Mouse (Mus musculus) intestine, postnatal 0 days (tissue): ENCODE measurements at regions not wholly inside any gene's neighbourhood (a gene's known extent, or its start where the extent isn't known, plus 50 kb on each side); places are given as distances from the start of the nearest gene placed in this dataset.
A peak's percentile ranks its signal among the peaks of the same experiment; 100 is the strongest.

Experiments used
- ATAC-seq: fragments of 200-750 bp; cut with Nextera tagmentation; 2 replicates; pipeline ENCODE4 v1.8.0; 2017; ENCODE audit warnings: mild to moderate bottlenecking, moderate TSS enrichment, moderate library complexity
- H3K27ac ChIP-seq: fragments of 300-500 bp; sonication (generic); 2 replicates; pipeline ENCODE4 v1.5.1; 2014; ENCODE audit warnings: mild to moderate bottlenecking, low read depth, low read length, moderate library complexity
- H3K27me3 ChIP-seq: fragments of 300-500 bp; sonication (generic); replicated peaks from 2 replicates; pipeline ENCODE4 v1.6.1; 2014; ENCODE audit warnings: low read length, mixed read lengths; ENCODE audit not compliant: control insufficient read depth, insufficient read depth
- H3K36me3 ChIP-seq: fragments of 300-500 bp; sonication (generic); 2 replicates; pipeline ENCODE4 v1.6.1; 2014; ENCODE audit warnings: mild to moderate bottlenecking, moderate library complexity; ENCODE audit not compliant: control insufficient read depth, insufficient read depth
- H3K4me1 ChIP-seq: fragments of 300-500 bp; sonication (generic); replicated peaks from 2 replicates; pipeline ENCODE4 v1.6.1; 2014; ENCODE audit warnings: antibody characterized with exemption, low read length, mixed read lengths; ENCODE audit not compliant: control insufficient read depth, insufficient read depth
- H3K4me2 ChIP-seq: fragments of 300-500 bp; sonication (generic); replicated peaks from 2 replicates; pipeline ENCODE4 v1.6.1; 2014; ENCODE audit warnings: low read depth, mild to moderate bottlenecking, moderate library complexity
- H3K4me3 ChIP-seq: fragments of 300-500 bp; sonication (generic); 2 replicates; pipeline ENCODE4 v1.5.1; 2014; ENCODE audit warnings: low read depth, low read length
- H3K9ac ChIP-seq: fragments of 300-500 bp; sonication (generic); 2 replicates; pipeline ENCODE4 v1.6.1; 2014; ENCODE audit warnings: mild to moderate bottlenecking, low read depth, low read length
- H3K9me3 ChIP-seq: fragments of 300-500 bp; sonication (generic); 2 replicates; pipeline ENCODE4 v1.6.1; 2016; ENCODE audit warnings: mixed run types; ENCODE audit not compliant: control insufficient read depth
- CTCF ChIP-seq: sonication (generic); IDR thresholded peaks from 2 replicates; pipeline ENCODE4 v1.5.1; 2016; ENCODE audit warnings: low read depth, mild to moderate bottlenecking, control low read depth, antibody characterized with exemption, moderate library complexity
- WGBS: fragments of 180-500 bp; shearing (Covaris S2); extraction: QIAGEN DNeasy Blood & Tissue Kit; methylation state at CpG from one replicate; pipeline ENCODE4 v1.1.7; 2014; 5-methylcytosine and 5-hydroxymethylcytosine counted together

DNA sequence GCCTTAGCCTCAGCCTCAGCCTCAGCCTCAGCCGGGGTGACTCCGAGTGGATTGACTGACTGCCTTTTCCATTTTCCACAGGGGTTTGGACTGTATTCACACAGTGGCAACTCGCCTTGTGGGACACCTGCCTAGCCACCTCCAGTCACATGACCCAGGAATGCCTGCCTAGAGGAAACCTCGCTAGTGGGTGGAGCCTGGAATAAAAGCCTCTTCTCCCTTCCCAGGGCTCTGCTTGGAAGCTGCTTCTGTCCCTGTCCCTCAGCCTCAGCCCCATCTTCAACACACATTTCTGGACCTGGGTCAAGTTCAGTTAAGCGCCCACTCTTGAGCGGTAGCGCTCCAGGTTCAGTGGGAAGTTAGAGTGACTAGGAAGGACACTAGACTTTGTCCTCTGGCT lies 68.0 kb upstream of the Prdm11 start:
- Histone ChIP-seq H3K27me3 (no peaks in the 10 kb centered on the region), H3K9ac (no peak overlapping the region), H3K4me2 (no peak overlapping the region), H3K4me1 (no peaks in the 10 kb centered on the region), H3K27ac (no peak overlapping the region), H3K4me3 (no peak overlapping the region), H3K9me3 (no peaks in the 10 kb centered on the region), H3K36me3 (no peaks in the 10 kb centered on the region)
- ATAC-seq: no peak
- TF ChIP-seq CTCF: no peak
- 72% methylated on average over 7 of the region's 7 CpGs for WGBS

DNA sequence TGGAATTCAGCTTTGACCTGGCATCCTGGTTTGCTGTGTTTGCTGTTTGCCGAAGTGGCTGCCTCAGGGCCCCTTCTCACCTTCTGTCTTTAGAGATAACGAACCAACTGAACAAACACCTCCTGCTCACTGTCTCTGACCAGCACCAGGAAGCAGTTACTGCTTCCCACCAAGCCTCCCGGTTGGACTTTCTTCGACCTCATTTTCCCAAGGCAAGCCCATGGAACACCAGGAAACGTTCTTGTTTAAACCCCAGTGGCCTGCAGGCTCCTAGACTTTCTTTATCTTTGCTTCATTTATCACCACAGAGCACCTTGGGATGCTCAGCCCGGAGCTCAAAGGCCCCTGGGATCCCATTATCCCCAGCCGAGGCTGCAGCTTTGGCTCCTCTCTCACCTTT lies 66.4 kb upstream of the Prdm11 start:
- 11% methylated on average over 7 of the region's 7 CpGs for WGBS
- Histone ChIP-seq H3K27me3 (no peaks in the 10 kb centered on the region), H3K9me3 (no peaks in the 10 kb centered on the region), H3K4me2 (no peak overlapping the region), H3K9ac (no peak overlapping the region), H3K4me3 (no peak overlapping the region), H3K4me1 (no peaks in the 10 kb centered on the region), H3K36me3 (no peaks in the 10 kb centered on the region), H3K27ac (no peak overlapping the region)
- TF ChIP-seq CTCF: no peak
- peak; percentile 87 for ATAC-seq

DNA sequence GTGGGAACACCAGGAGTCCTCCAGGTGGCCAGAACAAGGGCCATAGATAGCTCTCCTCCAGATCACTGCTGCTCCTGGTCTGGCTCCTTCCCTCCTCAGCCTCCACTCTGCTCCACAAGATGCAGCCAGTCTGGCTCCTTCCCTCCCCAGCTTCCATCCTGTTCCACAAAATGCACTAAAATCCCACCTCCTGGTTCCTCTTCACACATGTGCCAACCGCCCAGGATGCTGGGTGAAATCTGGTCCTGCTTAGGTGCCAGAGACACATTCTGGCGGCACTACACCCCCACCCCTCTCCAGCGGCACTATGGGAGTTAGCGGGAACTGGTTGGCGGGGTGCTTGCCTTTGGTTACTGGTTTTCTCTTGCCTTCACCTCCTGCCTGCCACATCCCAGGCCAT lies 64.9 kb upstream of the Prdm11 start:
- no peak overlapping the region for H3K4me2 ChIP-seq
- no peaks in the 10 kb centered on the region for H3K4me1 ChIP-seq
- H3K9me3 ChIP-seq: no peaks in the 10 kb centered on the region
- ATAC-seq: no peak
- no peak for TF ChIP-seq CTCF
- H3K27ac ChIP-seq: no peak overlapping the region
- H3K36me3 ChIP-seq: no peaks in the 10 kb centered on the region
- WGBS: 85% methylated on average over 5 of the region's 5 CpGs
- H3K4me3 ChIP-seq: no peak overlapping the region
- H3K27me3 ChIP-seq: no peaks in the 10 kb centered on the region
- no peak overlapping the region for H3K9ac ChIP-seq

DNA sequence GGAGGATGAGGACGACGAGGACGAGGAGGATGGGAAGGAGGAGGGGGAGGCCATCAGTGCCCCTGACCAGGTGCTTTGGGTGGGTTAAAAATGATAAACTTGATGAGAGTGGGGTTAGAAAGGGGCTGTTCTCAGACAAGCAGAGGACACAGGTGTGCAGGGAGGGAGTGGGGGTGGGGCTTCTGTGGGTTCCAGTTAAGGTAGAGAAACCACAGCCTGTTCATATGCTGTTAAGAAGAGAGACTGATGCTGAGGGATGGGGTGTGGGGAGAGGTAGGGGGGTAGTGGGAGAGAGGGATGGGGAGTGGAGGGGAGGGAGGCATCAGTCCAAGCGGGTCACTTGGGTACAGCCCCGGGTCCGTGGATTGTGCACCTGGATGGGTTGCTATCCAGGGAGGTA lies 60.6 kb upstream of the Prdm11 start:
- H3K27ac ChIP-seq: no peak overlapping the region
- no peak overlapping the region for H3K4me3 ChIP-seq
- H3K9ac ChIP-seq: no peak overlapping the region
- no peak for ATAC-seq
- H3K9me3 ChIP-seq: no peaks in the 10 kb centered on the region
- no peaks in the 10 kb centered on the region for H3K36me3 ChIP-seq
- WGBS: 65% methylated on average over 6 of the region's 6 CpGs
- TF ChIP-seq CTCF: no peak
- no peaks in the 10 kb centered on the region for H3K27me3 ChIP-seq
- no peaks in the 10 kb centered on the region for H3K4me1 ChIP-seq
- no peak overlapping the region for H3K4me2 ChIP-seq

DNA sequence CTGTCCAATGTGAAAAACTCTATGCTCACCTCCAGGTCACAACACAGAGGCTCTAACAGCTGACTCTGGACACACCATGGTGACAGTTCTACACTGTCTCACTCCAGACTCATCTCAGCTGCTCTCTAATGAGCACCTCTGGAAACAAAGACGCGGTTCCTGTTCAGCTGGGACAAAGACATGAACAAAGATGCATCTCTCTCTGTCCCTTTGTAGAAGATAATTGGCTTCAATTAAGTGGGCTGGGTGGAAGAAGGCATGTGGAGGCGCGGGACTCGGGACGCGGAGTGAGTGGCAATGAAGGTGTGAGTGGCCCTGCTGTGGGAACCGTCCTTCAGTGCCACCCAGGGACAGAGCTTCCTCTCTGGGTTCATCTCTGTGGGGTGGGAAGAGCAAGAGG lies 56.0 kb upstream of the Prdm11 start:
- Histone ChIP-seq H3K4me2 (no peak overlapping the region), H3K9me3 (no peaks in the 10 kb centered on the region), H3K27ac (no peak overlapping the region), H3K4me3 (no peak overlapping the region), H3K27me3 (no peaks in the 10 kb centered on the region), H3K36me3 (no peaks in the 10 kb centered on the region), H3K9ac (no peak overlapping the region), H3K4me1 (no peaks in the 10 kb centered on the region)
- ATAC-seq: no peak
- TF ChIP-seq CTCF: no peak
- WGBS: 92% methylated on average over 8 of the region's 8 CpGs

DNA sequence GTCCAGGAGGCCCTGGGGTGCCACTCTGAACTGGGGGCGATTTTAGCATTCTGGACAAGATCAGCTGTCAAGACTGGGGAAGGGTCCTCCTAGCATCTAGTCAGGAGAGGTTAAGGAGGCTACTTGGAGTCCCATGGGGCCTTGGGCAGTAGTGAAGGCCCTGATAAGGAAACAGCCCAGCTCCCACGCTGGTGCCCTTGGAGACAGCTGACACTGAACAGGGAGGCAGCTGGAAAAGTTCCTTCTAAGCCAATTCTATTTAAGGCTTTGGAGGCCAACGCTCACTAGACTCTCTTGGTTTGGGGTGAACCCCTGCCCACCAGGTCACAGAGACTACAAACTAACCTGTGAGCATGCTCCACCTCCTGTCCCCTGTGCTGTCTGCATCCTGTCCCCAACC lies 53.8 kb upstream of the Prdm11 start:
- 40% methylated on average over 3 of the region's 3 CpGs for WGBS
- Histone ChIP-seq H3K9me3 (no peaks in the 10 kb centered on the region), H3K27ac (no peak overlapping the region), H3K4me3 (no peak overlapping the region), H3K27me3 (no peaks in the 10 kb centered on the region), H3K4me1 (no peaks in the 10 kb centered on the region), H3K9ac (no peak overlapping the region), H3K4me2 (no peak overlapping the region), H3K36me3 (no peaks in the 10 kb centered on the region)
- no peak for TF ChIP-seq CTCF
- no peak for ATAC-seq

DNA sequence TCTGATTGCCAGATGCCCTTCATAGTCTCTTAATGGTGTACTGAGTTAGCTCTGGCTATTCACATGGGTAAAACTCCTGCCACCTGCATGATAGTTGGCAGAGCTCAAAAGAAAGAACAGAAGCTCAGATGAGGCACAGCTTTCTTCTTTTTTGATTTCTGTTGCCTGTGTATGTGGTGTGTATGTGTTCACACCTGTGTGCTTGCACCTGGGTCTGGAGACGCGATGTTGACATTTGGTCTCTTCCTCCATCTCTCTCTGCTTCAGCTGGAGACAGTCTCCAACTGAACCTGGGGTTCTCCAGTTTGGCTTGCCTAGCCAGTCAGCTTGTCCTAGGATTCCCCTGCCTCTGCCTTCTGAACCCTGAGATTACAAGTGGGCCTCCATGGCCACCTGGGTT lies 51.0 kb upstream of the Prdm11 start:
- H3K27ac ChIP-seq: no peak overlapping the region
- ATAC-seq: no peak
- H3K36me3 ChIP-seq: no peaks in the 10 kb centered on the region
- no peak overlapping the region for H3K4me3 ChIP-seq
- no peak overlapping the region for H3K9ac ChIP-seq
- no peaks in the 10 kb centered on the region for H3K4me1 ChIP-seq
- no peaks in the 10 kb centered on the region for H3K9me3 ChIP-seq
- H3K4me2 ChIP-seq: no peak overlapping the region
- WGBS: 97% methylated on average over 2 of the region's 2 CpGs
- TF ChIP-seq CTCF: no peak
- H3K27me3 ChIP-seq: no peaks in the 10 kb centered on the region
